Mouse (Mus musculus) cerebellum, adult 18-20 months (tissue): ENCODE results near the gene Nid2.

Source experiments
- DNase-seq, 2 experiments: peaks; one replicate each; pipeline ENCODE4 v3.0.0; 2021

The Nid2 gene

GRCm38 (mm10) chr14:19751025-19751771, at the start of gene Nid2:
Gene Nid2 (plus strand): TSS chr14:19751265.
- DNase-seq: peak; percentile 4 to 11

- DNase-seq: no peak
These were observed 49.5 kb upstream of the Nid2 start for GRCm38 (mm10) chr14:19701546-19701945.

GRCm38 (mm10) chr14:19705649-19706048, 45.4 kb upstream of the Nid2 start:
- peak; percentile 28 to 45 for DNase-seq

GRCm38 (mm10) chr14:19706454-19706853, 44.6 kb upstream of the Nid2 start:
- DNase-seq: peak; percentile 41 to 58

GRCm38 (mm10) chr14:19706997-19707396, 44.1 kb upstream of the Nid2 start:
- no peak for DNase-seq

- DNase-seq: no peak
These were observed 43.2 kb upstream of the Nid2 start for GRCm38 (mm10) chr14:19707721-19708507.

GRCm38 (mm10) chr14:19709161-19709560, 41.9 kb upstream of the Nid2 start:
- no peak for DNase-seq

GRCm38 (mm10) chr14:19711771-19712170, 39.3 kb upstream of the Nid2 start:
- no peak for DNase-seq

GRCm38 (mm10) chr14:19713067-19713466, 38.0 kb upstream of the Nid2 start:
- DNase-seq: no peak

GRCm38 (mm10) chr14:19719077-19719476, 32.0 kb upstream of the Nid2 start:
- DNase-seq: no peak

GRCm38 (mm10) chr14:19720044-19720611, 30.9 kb upstream of the Nid2 start:
- no peak for DNase-seq

- DNase-seq: no peak
These were observed 22.8 kb upstream of the Nid2 start for GRCm38 (mm10) chr14:19728278-19728677.

GRCm38 (mm10) chr14:19728737-19729136, 22.3 kb upstream of the Nid2 start:
- no peak for DNase-seq

GRCm38 (mm10) chr14:19732097-19732496, 19.0 kb upstream of the Nid2 start:
- no peak for DNase-seq

- DNase-seq: no peak
These were observed 17.4 kb upstream of the Nid2 start for GRCm38 (mm10) chr14:19733490-19734282.

GRCm38 (mm10) chr14:19735303-19735702, 15.8 kb upstream of the Nid2 start:
- no peak for DNase-seq

GRCm38 (mm10) chr14:19737568-19737967, 13.5 kb upstream of the Nid2 start:
- no peak for DNase-seq

GRCm38 (mm10) chr14:19738094-19738843, 12.8 kb upstream of the Nid2 start:
- DNase-seq: no peak

- no peak for DNase-seq
These were observed 11.5 kb upstream of the Nid2 start for GRCm38 (mm10) chr14:19739416-19740146.

- DNase-seq: no peak
These were observed 10.8 kb upstream of the Nid2 start for GRCm38 (mm10) chr14:19740147-19740738.

GRCm38 (mm10) chr14:19744876-19745275, 6.2 kb upstream of the Nid2 start:
- DNase-seq: no peak
